Mouse (Mus musculus) bone marrow, adult 2 months (tissue): ENCODE measurements at regions not wholly inside any gene's neighbourhood (a gene's known extent, or its start where the extent isn't known, plus 50 kb on each side); places are given as distances from the start of the nearest gene placed in this dataset.

ENCODE experiments used
- CTCF ChIP-seq: fragments of 200-500 bp; IDR thresholded peaks from 2 replicates; pipeline ENCODE4 v1.5.1; 2011; ENCODE audit warnings: low read length, control low read depth; ENCODE audit not compliant: control insufficient read depth, insufficient read depth
- POLR2A ChIP-seq: fragments of 200-500 bp; IDR thresholded peaks from 2 replicates; pipeline ENCODE4 v1.6.1; 2011; ENCODE audit warnings: low read depth, mild to moderate bottlenecking, control low read depth, low read length, borderline replicate concordance; ENCODE audit not compliant: control insufficient read depth

DNA sequence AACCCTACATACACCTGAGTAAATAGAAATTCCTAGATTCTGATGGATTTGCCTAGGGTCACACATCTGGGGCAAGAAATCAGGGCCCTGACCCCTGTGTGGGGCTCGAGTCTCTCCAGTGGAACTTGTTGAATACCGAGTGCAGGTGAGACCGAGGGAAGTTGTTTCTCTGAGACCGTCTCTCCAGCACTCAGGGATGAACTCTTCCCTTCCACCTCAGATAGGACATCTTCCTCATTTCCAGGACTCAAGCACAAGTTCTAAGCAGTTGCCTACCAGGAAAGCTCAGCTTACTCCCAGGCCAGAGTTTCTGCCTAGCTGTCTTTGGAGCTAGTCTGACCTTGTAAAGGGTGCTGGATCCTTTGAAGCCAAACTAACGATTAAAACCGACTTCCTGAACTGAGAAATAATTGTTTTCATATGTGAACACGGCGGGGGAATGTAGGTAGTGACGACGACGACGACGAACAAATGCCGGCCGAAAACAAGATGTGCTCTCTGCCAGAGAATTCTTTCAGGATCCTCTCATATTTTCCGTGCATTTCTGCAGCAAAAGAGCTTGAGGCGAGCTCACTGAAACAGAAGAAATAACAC lies 207.3 kb upstream of the Klf3 start:
- TF ChIP-seq CTCF (no peak), POLR2A (no peak)
